Mouse (Mus musculus) adrenal gland, postnatal 36 days (tissue): ENCODE data around the gene Ear10. TPM values are rescaled to one million over a fixed set of nuclear protein-coding genes. Genes with fewer than 3 reads are reported as not detected.
"Not testable (repeated sequence)": the region's sequence is repeated elsewhere in the genome, so short reads cannot be mapped to it uniquely, and the experiment has no call there.

Source experiments
- DNase-seq, 2 experiments: peaks; one replicate each; pipeline ENCODE4 v3.0.0; 2021; ENCODE audit warnings: mixed read lengths in 1 of 2
- long read RNA-seq, 2 experiments: library from polyadenylated mRNA; stranded (forward); transcript quantifications; one replicate each; pipeline ENCODE4 v2.0.0; 2021; ENCODE audit warnings: borderline sequencing depth in 2 of 2
- total RNA-seq, 2 experiments: library from RNA; stranded (reverse); gene quantifications; 2 replicates each; pipeline ENCODE4 v1.2.3; 2021

Gene Ear10
- total RNA-seq, result not detected
- long read RNA-seq, experiment 1, result 0 reads
- long read RNA-seq, experiment 2, result 0 reads

DNA sequence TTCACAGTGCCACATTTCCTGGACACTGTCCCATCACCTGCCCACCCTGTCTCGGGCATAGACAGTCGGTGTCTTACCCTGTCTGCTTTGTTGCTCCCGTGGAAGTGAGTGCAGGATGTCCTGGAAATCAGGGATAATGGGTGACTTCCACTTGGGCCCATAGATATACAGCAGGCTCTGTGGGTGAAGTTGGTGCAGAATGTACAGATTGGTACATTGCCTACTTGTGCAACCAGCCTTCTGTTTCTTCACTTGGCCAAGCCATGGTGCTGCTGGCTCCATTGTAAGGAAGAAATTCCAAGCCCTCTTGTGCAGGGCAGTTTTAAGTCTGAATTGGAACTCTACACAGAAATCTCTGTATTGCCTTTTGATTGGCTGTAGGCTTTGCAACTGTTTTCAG is at the start of gene Ear10:
TSS of gene Ear10 (minus strand) at position 101 of the 400 bp plus-strand sequence.
- DNase-seq, result not testable (repeated sequence)

- not testable (repeated sequence) for DNase-seq
Observed at GRCm38 (mm10) chr14:43956769-43957168, 33.4 kb upstream of the Ear10 start, which contains the start of gene Ang5. Gene Ang5, plus strand, starts transcription at chr14:43957069.

- not testable (repeated sequence) for DNase-seq
Observed at GRCm38 (mm10) chr14:43955074-43955473, 31.7 kb upstream of the Ear10 start.

DNA sequence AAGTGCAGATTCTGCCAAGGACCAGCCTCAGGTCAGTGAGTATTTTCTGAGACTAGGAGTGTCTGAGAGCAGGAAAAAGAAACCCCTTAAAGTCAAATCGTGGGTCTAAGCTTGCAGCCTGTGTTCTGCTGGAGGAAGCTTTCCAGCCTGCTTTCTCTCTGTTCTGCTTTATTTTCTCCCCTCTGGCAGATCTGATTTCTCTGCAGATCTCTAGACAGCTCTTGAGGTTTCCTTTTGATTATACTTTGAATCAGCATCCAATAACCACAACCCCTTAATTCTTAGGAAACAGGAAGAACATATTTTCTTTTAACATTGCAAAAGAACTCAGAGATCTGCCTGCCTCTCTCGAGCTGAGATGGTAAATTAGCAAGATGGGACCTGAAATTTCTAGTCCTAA is 30.0 kb upstream of the Ear10 start:
- DNase-seq, result not testable (repeated sequence)

- DNase-seq, result not testable (repeated sequence)
Observed at GRCm38 (mm10) chr14:43933399-43933798, 10.0 kb upstream of the Ear10 start.

DNA sequence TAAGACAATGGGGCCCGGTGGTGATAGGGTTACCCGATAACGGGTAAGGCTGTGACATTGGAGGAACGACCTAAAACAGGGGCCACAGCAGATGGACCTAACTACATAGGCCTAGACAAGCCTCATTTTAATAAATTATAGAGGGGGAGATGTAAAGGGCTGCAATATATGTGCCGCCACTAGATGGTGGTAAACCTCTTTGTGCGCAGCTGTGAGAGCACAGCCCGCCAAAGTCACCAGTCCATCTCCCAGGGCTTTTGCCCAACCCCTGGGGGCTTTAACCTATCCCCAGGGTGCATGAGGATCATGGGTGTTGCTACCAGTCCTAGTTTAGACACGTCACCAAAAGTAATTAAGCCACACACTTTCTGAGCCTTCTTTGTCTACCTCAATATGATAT is 9.6 kb upstream of the Ear10 start:
- peak; percentile 12 to 40 for DNase-seq

GRCm38 (mm10) chr14:43925404-43925950 is 2.1 kb upstream of the Ear10 start:
- not testable (repeated sequence) for DNase-seq

- peak; percentile 50 to 55 for DNase-seq
Observed at GRCm38 (mm10) chr14:43924688-43925403, 1.5 kb upstream of the Ear10 start, which contains the start of gene Gm8113. Gene Gm8113, plus strand, starts transcription at chr14:43925390.

DNA sequence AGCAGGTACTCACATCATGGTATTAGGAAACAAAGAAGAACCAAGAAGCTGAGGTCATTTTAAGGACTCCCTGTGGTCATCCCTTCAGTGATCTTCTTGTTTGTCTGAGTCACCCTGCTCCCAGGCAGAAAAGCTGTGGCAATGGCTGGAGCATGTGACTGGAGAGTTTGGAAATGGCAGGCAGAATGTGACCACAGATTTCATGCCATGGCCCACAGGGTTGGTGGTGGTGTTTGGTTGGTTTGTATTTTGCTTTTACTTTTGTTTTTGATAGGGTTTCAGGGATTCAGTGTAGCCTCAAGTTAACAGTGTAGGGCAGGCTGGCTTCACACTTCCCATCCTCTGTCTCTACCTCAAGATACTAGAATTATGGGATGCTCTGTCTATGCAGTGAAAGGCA is 5.1 kb downstream of the Ear10 start:
- peak in 1 of 2 experiments; percentile 35 for DNase-seq

GRCm38 (mm10) chr14:43898577-43898976 is 24.8 kb downstream of the Ear10 start:
- DNase-seq, result not testable (repeated sequence)

GRCm38 (mm10) chr14:43895357-43895756 is 28.0 kb downstream of the Ear10 start:
- not testable (repeated sequence) for DNase-seq

- not testable (repeated sequence) for DNase-seq
Observed at GRCm38 (mm10) chr14:43891288-43891687, 32.1 kb downstream of the Ear10 start.

DNA sequence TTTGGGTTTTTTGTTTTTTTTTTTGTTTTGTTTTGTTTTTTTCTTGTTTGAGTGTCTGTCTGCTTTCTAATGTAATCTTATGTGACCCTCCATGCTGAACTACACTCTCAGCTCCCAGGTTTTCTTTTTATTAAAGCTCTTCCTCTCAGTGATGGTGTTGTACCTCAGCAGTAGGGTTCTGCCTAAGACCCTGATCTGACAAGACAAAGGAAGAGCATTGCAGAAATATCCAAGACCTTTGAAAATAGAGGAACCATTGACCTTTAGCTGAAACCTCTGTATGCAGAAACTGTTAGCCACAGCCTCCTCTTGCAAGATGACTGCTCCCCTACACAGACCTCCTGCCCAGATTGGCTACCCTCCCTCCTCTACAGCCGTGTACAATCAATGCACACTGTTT is 37.1 kb downstream of the Ear10 start:
- DNase-seq, result not testable (repeated sequence)

DNA sequence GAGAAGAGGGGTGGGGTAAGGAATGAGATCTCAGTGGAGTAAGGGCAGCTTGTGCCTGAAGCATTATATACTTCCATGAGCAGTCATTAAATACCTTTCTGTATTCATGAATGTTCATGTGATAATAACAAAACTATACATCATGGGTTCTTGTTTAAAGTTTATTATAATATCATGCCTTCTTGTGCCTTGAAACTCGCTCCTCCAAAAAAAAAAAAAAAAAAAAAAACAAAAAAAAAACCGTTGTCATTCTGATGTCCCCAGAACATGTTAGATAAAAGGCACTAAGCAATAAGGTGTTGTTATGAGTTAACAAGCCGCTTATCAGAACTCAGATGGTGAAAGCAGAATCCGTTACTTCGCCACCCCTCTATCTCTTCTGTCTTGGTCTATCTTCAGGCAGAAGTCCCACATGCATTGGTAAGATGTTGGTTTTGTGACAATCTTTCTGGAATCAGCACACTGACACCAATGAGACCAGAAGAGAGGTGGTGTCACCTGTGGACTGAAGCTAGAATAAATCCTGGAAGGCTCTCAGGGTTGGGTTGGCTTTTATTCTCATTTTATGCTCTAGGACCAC is 43.3 kb downstream of the Ear10 start:
- DNase-seq, result not testable (repeated sequence)

- not testable (repeated sequence) for DNase-seq
Observed at GRCm38 (mm10) chr14:43877789-43878188, 45.6 kb downstream of the Ear10 start.

GRCm38 (mm10) chr14:43875417-43875816 is 47.9 kb downstream of the Ear10 start, which contains the start of gene Ear1:
Gene Ear1, minus strand, starts transcription at chr14:43875517.
- not testable (repeated sequence) for DNase-seq

DNA sequence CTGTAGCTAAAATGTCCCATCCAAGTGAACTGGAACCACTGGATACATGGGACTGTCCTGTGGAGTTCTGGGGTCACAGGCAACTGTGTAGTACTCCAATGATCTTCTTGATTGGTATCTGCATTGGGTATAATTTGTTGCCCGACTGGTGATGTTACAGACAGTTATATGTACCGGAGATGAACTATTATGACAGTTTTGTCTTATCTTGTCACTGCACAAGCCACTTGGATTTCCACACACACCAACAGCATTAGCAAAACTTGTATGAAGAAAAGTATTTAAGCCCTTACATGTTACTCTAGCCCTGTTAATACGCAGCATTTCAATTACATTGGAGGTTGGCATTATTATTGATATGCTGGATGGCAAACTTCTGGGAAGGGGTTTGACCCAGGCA is 48.5 kb downstream of the Ear10 start:
- not testable (repeated sequence) for DNase-seq

Other genes with a start within 250 kb of the Ear10 start
- not detected for gene Gm8165, start 246.4 kb downstream of the Ear10 start, total RNA-seq
- 1 to 10 TPM in 1 of 2 experiments, under 1 TPM in 1; 0.83 to 1.5 TPM for gene Gm7324, start 225.7 kb downstream of the Ear10 start, total RNA-seq
- gene Gm16506, start 196.1 kb downstream of the Ear10 start, total RNA-seq, result not detected
- not detected for gene Gm6526, start 175.7 kb downstream of the Ear10 start, total RNA-seq
- not detected for gene Gm8180, start 138.8 kb downstream of the Ear10 start, total RNA-seq
- gene Ear1, start 48.0 kb downstream of the Ear10 start, total RNA-seq, result not detected
- gene Gm8113, start 1.8 kb upstream of the Ear10 start, total RNA-seq, result 1 to 10 TPM in 1 of 2 experiments, under 1 TPM in 1; 0.43 to 6.2 TPM
- gene Ang5, start 33.5 kb upstream of the Ear10 start, total RNA-seq, result not detected
- not detected for gene Ang6, start 78.7 kb upstream of the Ear10 start, total RNA-seq
- 1 to 10 TPM in 1 of 2 experiments, under 1 TPM in 1; 0.95 to 3.0 TPM for gene Ear2, start 179.1 kb upstream of the Ear10 start, total RNA-seq
- gene Gm3327, start 200.3 kb upstream of the Ear10 start, total RNA-seq, result not detected